Mouse (Mus musculus) granulocyte monocyte progenitor cell, adult 5-6 weeks (primary cell): ENCODE data around the gene Vmn2r76. TPM values are rescaled to one million over a fixed set of nuclear protein-coding genes. Genes with fewer than 3 reads are reported as not detected.
"Not testable (repeated sequence)": the region's sequence is repeated elsewhere in the genome, so short reads cannot be mapped to it uniquely, and the experiment has no call there.

ENCODE experiments used
- ATAC-seq: replicated peaks from 2 replicates; pipeline ENCODE4 v1.8.0; 2016; ENCODE audit warnings: mild to moderate bottlenecking, moderate TSS enrichment, inconsistent platforms; ENCODE audit not compliant: poor library complexity, severe bottlenecking
- total RNA-seq, 2 experiments: library from RNA; stranded (forward) in 1 of 2; stranded (reverse) in 1 of 2; fragments of 200-712, 200-1000 nt in 1 of 2; fragments of >200 nt in 1 of 2; fragmentation: Nextera tagmentation in 1 of 2; gene quantifications; 2 replicates each; pipeline ENCODE4 v1.2.3; 2014 to 2017

Vmn2r76 gene
- total RNA-seq (2014; fragmentation: Nextera tagmentation) = not detected in 2 replicates
- not detected in 2 replicates for total RNA-seq (2017)

- ATAC-seq = no peak
Measured at GRCm38 (mm10) chr7:86246208-86246607, at the start of gene Vmn2r76. TSS of gene Vmn2r76 (minus strand) at chr7:86246308.

- no peak for ATAC-seq
Measured at GRCm38 (mm10) chr7:86277072-86277471, 31.0 kb upstream of the Vmn2r76 start, which contains the start of gene Olfr310. TSS of gene Olfr310 (minus strand) at chr7:86277172.

GRCm38 (mm10) chr7:86211345-86211744 lies 34.8 kb downstream of the Vmn2r76 start:
- no peak for ATAC-seq

- ATAC-seq = not testable (repeated sequence)
Measured at GRCm38 (mm10) chr7:86171678-86172077, 74.4 kb downstream of the Vmn2r76 start, which contains the start of gene Vmn2r75. TSS of gene Vmn2r75 (minus strand) at chr7:86171778.

Other genes starting within 250 kb of the Vmn2r76 start
- gene Vmn2r75, start 74.5 kb downstream of the Vmn2r76 start, total RNA-seq (2014; fragmentation: Nextera tagmentation) = not detected in 2 replicates
- gene Vmn2r75, start 74.5 kb downstream of the Vmn2r76 start, total RNA-seq (2017) = not detected in 2 replicates
- gene Olfr310, start 30.9 kb upstream of the Vmn2r76 start, total RNA-seq (2014; fragmentation: Nextera tagmentation) = not detected in 2 replicates
- not detected in 2 replicates for gene Olfr310, start 30.9 kb upstream of the Vmn2r76 start, total RNA-seq (2017)
- gene Olfr309, start 67.4 kb upstream of the Vmn2r76 start, total RNA-seq (2014; fragmentation: Nextera tagmentation) = not detected in 2 replicates
- gene Olfr309, start 67.4 kb upstream of the Vmn2r76 start, total RNA-seq (2017) = not detected in 2 replicates
- not detected in 2 replicates for gene Olfr308, start 79.3 kb upstream of the Vmn2r76 start, total RNA-seq (2014; fragmentation: Nextera tagmentation)
- not detected in 2 replicates for gene Olfr308, start 79.3 kb upstream of the Vmn2r76 start, total RNA-seq (2017)
- not detected in 2 replicates for gene Olfr307, start 91.3 kb upstream of the Vmn2r76 start, total RNA-seq (2014; fragmentation: Nextera tagmentation)
- gene Olfr307, start 91.3 kb upstream of the Vmn2r76 start, total RNA-seq (2017) = not detected in 2 replicates
- not detected in 2 replicates for gene Olfr305, start 120.6 kb upstream of the Vmn2r76 start, total RNA-seq (2014; fragmentation: Nextera tagmentation)
- not detected in 2 replicates for gene Olfr305, start 120.6 kb upstream of the Vmn2r76 start, total RNA-seq (2017)
- not detected in 2 replicates for gene Olfr304, start 140.3 kb upstream of the Vmn2r76 start, total RNA-seq (2014; fragmentation: Nextera tagmentation)
- not detected in 2 replicates for gene Olfr304, start 140.3 kb upstream of the Vmn2r76 start, total RNA-seq (2017)
- gene Olfr303, start 151.5 kb upstream of the Vmn2r76 start, total RNA-seq (2014; fragmentation: Nextera tagmentation) = not detected in 2 replicates
- gene Olfr303, start 151.5 kb upstream of the Vmn2r76 start, total RNA-seq (2017) = not detected in 2 replicates
- gene Olfr301, start 157.5 kb upstream of the Vmn2r76 start, total RNA-seq (2014; fragmentation: Nextera tagmentation) = not detected in 2 replicates
- not detected in 2 replicates for gene Olfr301, start 157.5 kb upstream of the Vmn2r76 start, total RNA-seq (2017)
- gene Olfr299, start 213.6 kb upstream of the Vmn2r76 start, total RNA-seq (2014; fragmentation: Nextera tagmentation) = not detected in 2 replicates
- not detected in 2 replicates for gene Olfr299, start 213.6 kb upstream of the Vmn2r76 start, total RNA-seq (2017)
- gene Olfr298, start 246.2 kb upstream of the Vmn2r76 start, total RNA-seq (2014; fragmentation: Nextera tagmentation) = not detected in 2 replicates
- gene Olfr298, start 246.2 kb upstream of the Vmn2r76 start, total RNA-seq (2017) = not detected in 2 replicates